Comparison of ENCODE assay signal across 7 mouse cellular contexts in genomic region chrX:7898880-7899874, GRCm38 (mm10). TPM values are rescaled to one million over a fixed set of nuclear protein-coding genes. Genes with fewer than 3 reads are reported as not detected.
A peak's percentile ranks its signal among the peaks of the same experiment; 100 is the strongest.
DNase-seq lines count a peak whose midpoint lies in the region; ATAC-seq lines count a peak whose summit lies in the region.

Pqbp1 (minus strand) TSS chrX:7899269.
Timm17b (plus strand) TSS chrX:7899357.

- ATAC-seq in intestine, embryonic 16.5 days, result peak; percentile 100
- peak; percentile 98 for ATAC-seq in midbrain, embryonic 11.5 days (ENCODE audit: low FRiP score)

- H3K27me3 ChIP-seq in intestine, embryonic 16.5 days (replicated peaks; ENCODE audit: control insufficient read depth, insufficient read depth, low read length), result no peaks in the 10 kb centered on the region
- no peaks in the 10 kb centered on the region for H3K27me3 ChIP-seq in midbrain, embryonic 11.5 days (ENCODE audit: control insufficient read depth, insufficient read depth, low read length)

- peaks cover 2% of the 10 kb centered on the region; the same call in 1 of the 2 replicates for H3K4me1 ChIP-seq in intestine, embryonic 16.5 days (ENCODE audit: control insufficient read depth, insufficient read depth, low read length)
- no peaks in the 10 kb centered on the region; the same call in 1 of the 2 replicates for H3K4me1 ChIP-seq in midbrain, embryonic 11.5 days (ENCODE audit: control insufficient read depth, insufficient read depth, low read length)

- peak within 1 kb of the TSS; percentile 63 for H3K4me3 ChIP-seq in intestine, embryonic 16.5 days (ENCODE audit: low read length)
- H3K4me3 ChIP-seq in midbrain, embryonic 11.5 days (ENCODE audit: low read depth, low read length), result peak within 1 kb of the TSS; percentile 52

- peak within 1 kb of the TSS; percentile 72 for H3K9ac ChIP-seq in intestine, embryonic 16.5 days (ENCODE audit: low read depth, low read length)
- peak within 1 kb of the TSS; percentile 66 for H3K9ac ChIP-seq in midbrain, embryonic 11.5 days (ENCODE audit: low read length)

- intact Hi-C loops in left cerebral cortex, postnatal 36 days (cut with DNase I), result no loop called here

- WGBS in intestine, embryonic 16.5 days, result 13% methylated on average over 62 of the region's 62 CpGs
- WGBS in midbrain, embryonic 11.5 days, result 16% methylated on average over 62 of the region's 62 CpGs

- no peaks in the 10 kb centered on the region for H3K9me3 ChIP-seq in intestine, embryonic 16.5 days (ENCODE audit: control insufficient read depth, low read length)
- H3K9me3 ChIP-seq in midbrain, embryonic 11.5 days (ENCODE audit: control insufficient read depth, low read length), result no peaks in the 10 kb centered on the region

- H3K4me2 ChIP-seq in intestine, embryonic 16.5 days (ENCODE audit: low read depth, low read length), result peak within 1 kb of the TSS; percentile 58
- peak within 1 kb of the TSS; percentile 49 for H3K4me2 ChIP-seq in midbrain, embryonic 11.5 days

- H3K27ac ChIP-seq in intestine, embryonic 16.5 days (ENCODE audit: low read length), result peak within 1 kb of the TSS; percentile 83
- peak within 1 kb of the TSS; percentile 67; the same call in 1 of the 2 replicates for H3K27ac ChIP-seq in midbrain, embryonic 11.5 days (ENCODE audit: low read depth, low read length)

- DNase-seq in adrenal gland, adult 8-10 months, result peak; percentile 87
- peak; percentile 83 for DNase-seq in embryo, embryonic 9.5 days (ENCODE audit: extremely low spot score)
- DNase-seq in gastrocnemius, postnatal 4 days (ENCODE audit: low spot score in 2 of 2), result peak; percentile 56 to 80
- DNase-seq in left cerebral cortex, postnatal 36 days (ENCODE audit: low spot score in 2 of 2), result peak; percentile 85 to 86
- DNase-seq in midbrain, embryonic 11.5 days (ENCODE audit: low spot score, missing footprints), result peak; percentile 97
- DNase-seq in skeletal muscle tissue, adult 2 months (ENCODE audit: low read depth, low spot score), result peak; percentile 91

- no peaks in the 10 kb centered on the region for H3K36me3 ChIP-seq in intestine, embryonic 16.5 days (ENCODE audit: control insufficient read depth, insufficient read depth, low read length)
- 0 out of 2 replicates have a peak, but pooled peaks cover 3% of the 10 kb centered on the region for H3K36me3 ChIP-seq in midbrain, embryonic 11.5 days (ENCODE audit: control insufficient read depth, insufficient read depth, low read length)

RNA-seq across cellular contexts. Expression of gene Pqbp1, which starts in this region (rescaled TPM):
- 100 to 1,000 TPM in 3 of 4 experiments, 10 to 100 TPM in 1; 96.2 to 130 (median 106) TPM for total RNA-seq in adrenal gland, adult 8-10 months (2022)
- total RNA-seq in gastrocnemius, postnatal 4 days (2021), result 10 to 100 TPM; 39.3 to 51.3 TPM
- polyA plus RNA-seq in intestine, embryonic 16.5 days (2015; fragmentation: Nextera tagmentation; extraction: Ambion mirVana), result 95.3 and 101 TPM in 2 replicates
- 10 to 100 TPM; 76.0 to 89.2 TPM for total RNA-seq in left cerebral cortex, postnatal 36 days (2021)
- 143 and 160 TPM in 2 replicates for polyA plus RNA-seq in midbrain, embryonic 11.5 days (2014; fragmentation: Nextera tagmentation; extraction: Ambion mirVana)

RNA-seq across cellular contexts. Expression of gene Timm17b, which starts in this region (rescaled TPM):
- 100 to 1,000 TPM; 110 to 134 (median 131) TPM for total RNA-seq in adrenal gland, adult 8-10 months (2022)
- total RNA-seq in gastrocnemius, postnatal 4 days (2021), result 10 to 100 TPM; 61.6 to 63.1 TPM
- 132 and 141 TPM in 2 replicates for polyA plus RNA-seq in intestine, embryonic 16.5 days (2015; fragmentation: Nextera tagmentation; extraction: Ambion mirVana)
- 10 to 100 TPM; 24.5 to 24.8 TPM for total RNA-seq in left cerebral cortex, postnatal 36 days (2021)
- polyA plus RNA-seq in midbrain, embryonic 11.5 days (2014; fragmentation: Nextera tagmentation; extraction: Ambion mirVana), result 163 and 179 TPM in 2 replicates

Comparison
In these comparisons a context has a peak if more than half of its experiments do, and no peak if none do; other contexts are left out.
1. Peak in every context shown above with its lines: DNase-seq, ATAC-seq, H3K4me3 ChIP-seq and H3K27ac ChIP-seq.